Mouse (Mus musculus) testis, adult 2 months (tissue): ENCODE measurements around the gene Raver1. TPM values are rescaled to one million over a fixed set of nuclear protein-coding genes. Genes with fewer than 3 reads are reported as not detected.
A peak's percentile ranks its signal among the peaks of the same experiment; 100 is the strongest.
"Not testable (repeated sequence)": the region's sequence is repeated elsewhere in the genome, so short reads cannot be mapped to it uniquely, and the experiment has no call there.

ENCODE experiments used
- H3K27ac ChIP-seq: fragments of 200-500 bp; 2 replicates; pipeline ENCODE4 v1.5.1; 2012; ENCODE audit warnings: low read depth, low read length; ENCODE audit not compliant: control insufficient read depth, insufficient read depth
- H3K27me3 ChIP-seq: fragments of 200-500 bp; 2 replicates; pipeline ENCODE4 v1.6.1; 2012; ENCODE audit warnings: mild to moderate bottlenecking, low read length, moderate library complexity; ENCODE audit not compliant: control insufficient read depth, insufficient read depth
- H3K36me3 ChIP-seq: fragments of 200-500 bp; 2 replicates; pipeline ENCODE4 v1.6.1; 2012; ENCODE audit warnings: mild to moderate bottlenecking, low read length; ENCODE audit not compliant: control insufficient read depth, insufficient read depth
- H3K4me1 ChIP-seq: fragments of 200-500 bp; 2 replicates; pipeline ENCODE4 v1.6.1; 2012; ENCODE audit warnings: low read length; ENCODE audit not compliant: control insufficient read depth, insufficient read depth
- H3K4me3 ChIP-seq: fragments of 200-500 bp; 2 replicates; pipeline ENCODE4 v1.5.1; 2012; ENCODE audit warnings: low read depth, mild to moderate bottlenecking, low read length, moderate library complexity, mixed read lengths; ENCODE audit not compliant: control insufficient read depth
- CTCF ChIP-seq: fragments of 200-500 bp; IDR thresholded peaks from 2 replicates; pipeline ENCODE4 v1.5.1; 2012; ENCODE audit warnings: low read depth, mild to moderate bottlenecking, inconsistent platforms, low read length, moderate library complexity; ENCODE audit not compliant: control insufficient read depth, insufficient read depth, insufficient replicate concordance
- POLR2A ChIP-seq: fragments of 200-500 bp; IDR thresholded peaks from 2 replicates; pipeline ENCODE4 v1.6.1; 2012; ENCODE audit warnings: low read depth, mild to moderate bottlenecking, inconsistent platforms, low read length, moderate library complexity; ENCODE audit not compliant: control insufficient read depth
- polyA plus RNA-seq: library from polyadenylated mRNA; depleted of rRNA; stranded (reverse); fragments of >200 nt; gene quantifications from 2 replicates; pipeline ENCODE4 v1.2.3, GENCODE M21; 2012

Gene Raver1
- polyA plus RNA-seq, 1 experiment: 71.1 TPM

DNA sequence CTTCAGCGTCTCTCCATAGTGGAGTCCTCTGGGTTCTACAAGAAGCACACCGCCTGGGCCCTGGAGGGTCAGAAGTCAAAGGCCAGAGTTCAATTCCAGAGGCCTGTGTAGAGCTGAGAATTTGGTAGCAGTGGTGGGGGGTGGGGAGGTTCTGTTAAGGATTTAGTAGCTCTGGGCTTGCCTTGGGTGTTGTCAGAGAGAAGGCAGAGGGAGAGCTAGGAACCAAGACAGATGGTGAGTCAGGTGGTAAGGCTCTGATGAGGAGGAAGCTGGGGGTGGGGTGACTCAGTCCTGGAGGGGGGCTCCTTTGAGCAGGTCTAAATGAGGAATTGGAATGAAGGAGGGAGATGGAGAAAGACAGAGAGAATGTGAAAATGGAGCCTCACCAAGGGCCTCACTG is 28.9 kb downstream of the Raver1 start:
- TF ChIP-seq CTCF (no peak), POLR2A (no peak)
- no peaks in the 10 kb centered on the region for H3K36me3 ChIP-seq
- no peaks in the 10 kb centered on the region for H3K27me3 ChIP-seq

DNA sequence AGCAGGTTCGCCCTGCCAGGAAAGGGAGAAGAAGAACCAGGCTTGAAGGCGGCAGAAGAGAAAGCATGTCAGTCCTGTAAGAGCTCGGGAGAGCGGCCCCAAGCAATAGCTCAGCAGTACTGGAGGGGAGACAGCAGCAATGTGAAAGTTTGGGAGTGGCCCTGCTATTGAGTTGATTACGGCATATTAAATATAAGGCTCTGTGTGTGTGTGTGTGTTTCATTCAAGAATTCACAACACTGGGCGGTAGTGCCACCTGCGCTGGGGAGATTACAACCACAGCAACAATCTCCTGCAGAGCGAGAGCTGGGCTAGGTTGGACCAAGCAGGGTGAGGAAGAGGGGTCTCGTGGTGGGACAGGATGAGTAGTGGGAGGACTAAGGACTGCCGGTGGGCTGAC is 40.2 kb downstream of the Raver1 start:
- no peaks in the 10 kb centered on the region for H3K36me3 ChIP-seq
- H3K4me3 ChIP-seq: no peak overlapping the region
- no peaks in the 10 kb centered on the region for H3K4me1 ChIP-seq
- no peak for TF ChIP-seq CTCF
- TF ChIP-seq POLR2A: no peak
- H3K27ac ChIP-seq: no peak overlapping the region
- no peaks in the 10 kb centered on the region for H3K27me3 ChIP-seq

More for the DNA sequence above, 28.9 kb downstream of the Raver1 start:
- H3K4me1 ChIP-seq: peaks cover 5% of the 10 kb centered on the region
- H3K4me3 ChIP-seq: no peak overlapping the region
- H3K27ac ChIP-seq: no peak overlapping the region

DNA sequence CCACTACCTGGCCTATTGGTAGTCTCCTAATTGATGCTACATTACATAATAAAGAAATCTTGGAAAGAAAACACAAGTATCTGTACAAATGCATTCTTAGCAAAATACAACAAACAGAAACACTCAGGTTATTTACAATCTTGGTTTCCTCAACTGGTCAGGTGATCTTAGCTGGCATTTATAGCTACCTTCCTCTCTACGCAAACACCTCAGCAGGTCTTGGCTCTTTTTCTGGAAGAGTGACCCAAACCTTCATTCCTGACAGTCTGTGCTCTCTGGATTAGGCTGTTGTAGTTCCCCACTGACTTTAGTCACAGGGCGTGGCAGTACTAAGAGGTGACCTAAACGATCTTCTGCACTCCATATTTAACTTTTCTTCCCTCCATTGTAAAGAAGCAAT is 46.6 kb downstream of the Raver1 start:
- Histone ChIP-seq H3K36me3 (no peaks in the 10 kb centered on the region), H3K27ac (no peak overlapping the region), H3K27me3 (no peaks in the 10 kb centered on the region), H3K4me1 (no peaks in the 10 kb centered on the region), H3K4me3 (no peak overlapping the region)
- no peak for TF ChIP-seq CTCF
- no peak for TF ChIP-seq POLR2A

DNA sequence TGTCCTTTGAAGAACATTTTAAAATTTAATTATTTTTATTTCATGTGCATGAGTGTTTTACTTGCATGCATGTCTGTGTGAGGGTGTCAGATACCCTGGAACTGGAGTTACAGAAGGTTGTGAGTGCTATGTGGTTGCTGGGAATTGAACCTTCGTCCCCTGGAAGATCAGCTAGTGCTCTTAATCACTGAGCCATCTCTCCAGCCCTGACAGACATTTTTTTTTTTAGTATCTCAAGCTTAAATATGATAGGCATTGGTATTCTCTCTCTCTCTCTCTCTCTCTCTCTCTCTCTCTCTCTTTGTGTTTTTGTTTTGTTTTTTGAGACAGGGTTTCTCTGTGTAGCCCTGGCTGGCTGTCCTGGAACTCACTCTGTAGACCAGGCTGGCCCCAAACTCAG is 47.0 kb downstream of the Raver1 start:
- H3K27me3 ChIP-seq, H3K36me3 ChIP-seq, H3K27ac ChIP-seq, H3K4me1 ChIP-seq, H3K4me3 ChIP-seq: not testable (repeated sequence)

DNA sequence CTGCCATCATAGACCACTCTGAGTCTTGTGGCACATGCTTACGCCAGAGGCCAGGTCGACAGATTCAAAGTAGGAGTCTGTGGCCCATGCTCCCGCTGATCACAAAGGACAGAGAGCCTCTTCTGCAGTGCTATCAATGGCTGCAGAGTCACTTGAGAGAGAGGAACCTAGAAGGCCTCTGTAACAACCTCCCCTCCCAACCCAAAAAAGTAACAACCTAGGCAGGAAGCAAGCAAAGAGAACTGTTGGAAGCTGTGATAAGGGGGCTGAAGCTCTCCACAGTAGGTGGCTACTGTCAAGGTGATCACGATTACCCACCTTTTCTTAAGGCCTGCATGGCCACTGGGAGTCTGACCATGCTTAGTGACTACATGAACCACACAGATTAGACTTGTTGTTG is 48.2 kb downstream of the Raver1 start:
- Histone ChIP-seq H3K4me1 (peaks cover under 1% of the 10 kb centered on the region), H3K4me3 (no peak overlapping the region), H3K36me3 (no peaks in the 10 kb centered on the region), H3K27ac (no peak overlapping the region), H3K27me3 (no peaks in the 10 kb centered on the region)
- TF ChIP-seq POLR2A: no peak
- no peak for TF ChIP-seq CTCF

DNA sequence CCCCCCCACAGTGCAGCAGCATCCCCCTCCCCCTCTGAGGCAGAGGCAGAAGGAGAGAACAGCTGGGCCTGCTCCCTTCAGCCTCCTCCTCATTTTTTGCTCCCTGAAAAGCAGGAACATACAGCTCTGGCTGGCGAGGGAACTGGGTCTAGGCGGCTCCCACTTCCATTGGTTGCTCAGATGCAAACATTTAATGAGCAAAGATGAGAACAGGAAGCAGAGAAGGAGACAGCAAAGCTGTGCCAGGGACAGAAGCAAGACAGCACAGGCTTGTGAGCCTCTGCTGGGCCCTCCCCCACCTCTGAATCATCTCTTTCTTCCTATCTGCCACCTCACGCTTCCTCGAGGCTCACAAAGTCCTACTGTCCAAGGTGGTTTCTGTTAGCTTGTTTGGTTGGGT is 50.5 kb downstream of the Raver1 start:
- no peaks in the 10 kb centered on the region for H3K27me3 ChIP-seq
- peaks cover 16% of the 10 kb centered on the region for H3K4me1 ChIP-seq
- no peaks in the 10 kb centered on the region for H3K36me3 ChIP-seq
- no peak overlapping the region for H3K27ac ChIP-seq
- TF ChIP-seq POLR2A: no peak
- no peak for TF ChIP-seq CTCF
- H3K4me3 ChIP-seq: no peak overlapping the region

DNA sequence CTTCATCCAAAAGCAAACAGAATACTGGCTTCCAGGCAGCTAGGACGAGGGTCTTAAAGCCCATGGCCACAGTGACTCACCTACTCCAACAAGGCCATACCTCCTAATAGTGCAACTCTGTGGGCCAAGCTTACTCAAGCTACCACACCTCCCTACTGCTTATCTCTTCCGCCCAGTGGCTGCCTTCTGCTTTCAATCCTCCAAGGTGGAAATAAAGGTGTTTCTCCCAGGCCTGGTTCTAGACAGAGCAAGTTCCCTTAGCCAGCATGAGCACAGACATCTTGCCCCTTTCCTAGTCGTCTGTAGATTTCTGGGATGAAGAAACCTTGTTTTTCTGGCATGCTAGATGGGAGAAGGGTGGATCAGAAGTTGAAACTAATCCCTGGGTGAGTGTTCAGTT is 52.0 kb downstream of the Raver1 start:
- Histone ChIP-seq H3K4me3 (no peak overlapping the region), H3K27ac (no peak overlapping the region), H3K27me3 (no peaks in the 10 kb centered on the region), H3K36me3 (no peaks in the 10 kb centered on the region), H3K4me1 (peaks cover 24% of the 10 kb centered on the region)
- no peak for TF ChIP-seq CTCF
- TF ChIP-seq POLR2A: no peak

DNA sequence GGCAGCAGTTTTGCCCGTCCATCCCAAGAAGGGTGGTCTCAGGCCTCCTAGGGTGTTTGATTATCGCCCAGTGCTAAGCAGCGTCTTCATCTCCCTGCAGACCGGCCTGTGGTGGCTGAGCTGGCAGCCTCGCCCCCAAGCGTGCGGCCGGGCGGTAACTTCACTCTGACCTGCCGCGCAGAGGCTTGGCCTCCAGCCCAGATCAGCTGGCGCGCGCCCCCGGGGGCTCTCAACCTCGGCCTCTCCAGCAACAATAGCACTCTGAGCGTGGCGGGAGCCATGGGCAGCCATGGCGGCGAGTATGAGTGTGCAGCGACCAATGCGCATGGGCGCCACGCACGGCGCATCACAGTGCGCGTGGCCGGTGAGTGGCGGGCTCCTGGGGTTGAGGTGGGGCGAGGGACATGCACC is 54.3 kb downstream of the Raver1 start:
- no peak overlapping the region for H3K27ac ChIP-seq
- no peaks in the 10 kb centered on the region; the same call in 1 of the 2 replicates for H3K27me3 ChIP-seq
- H3K4me1 ChIP-seq: peaks cover 38% of the 10 kb centered on the region

More for the DNA sequence above, 54.3 kb downstream of the Raver1 start:
- no peaks in the 10 kb centered on the region for H3K36me3 ChIP-seq
- no peak for TF ChIP-seq CTCF
- no peak for TF ChIP-seq POLR2A
- H3K4me3 ChIP-seq: peak overlapping the region; percentile 35
